Mouse (Mus musculus): Measurements from ENCODE around the gene Fam171a1. TPM values are rescaled to one million over a fixed set of nuclear protein-coding genes. Genes with fewer than 3 reads are reported as not detected.

The Fam171a1 gene
- total and polyA plus RNA-seq, 2 experiments from 2014 or later, result 32.1 to 53.5 TPM

GRCm38 (mm10) chr2:3157661-3158344 is 43.8 kb downstream of the Fam171a1 start:
- Histone ChIP-seq H3K4me3 (ENCODE audit: low read depth, low read length) (no peak overlapping the region), H3K36me3 (ENCODE audit: insufficient read depth) (no peaks in the 10 kb centered on the region), H3K4me1 (ENCODE audit: insufficient read depth) (no peaks in the 10 kb centered on the region), H3K9ac (no peak overlapping the region), H3K4me2 (ENCODE audit: low read depth) (no peak overlapping the region), H3K9me3 (ENCODE audit: low read length) (no peaks in the 10 kb centered on the region), H3K27ac (ENCODE audit: low read depth, low read length) (no peak overlapping the region), H3K27me3 (ENCODE audit: insufficient read depth, low read length) (no peaks in the 10 kb centered on the region)
- no peak for TF ChIP-seq CTCF (IDR thresholded peaks at IDR 0.05; ENCODE audit: low read depth)
- no peak for DNase-seq
- WGBS, result 77% methylated on average over 10 of the region's 10 CpGs
- no peak for ATAC-seq

DNA sequence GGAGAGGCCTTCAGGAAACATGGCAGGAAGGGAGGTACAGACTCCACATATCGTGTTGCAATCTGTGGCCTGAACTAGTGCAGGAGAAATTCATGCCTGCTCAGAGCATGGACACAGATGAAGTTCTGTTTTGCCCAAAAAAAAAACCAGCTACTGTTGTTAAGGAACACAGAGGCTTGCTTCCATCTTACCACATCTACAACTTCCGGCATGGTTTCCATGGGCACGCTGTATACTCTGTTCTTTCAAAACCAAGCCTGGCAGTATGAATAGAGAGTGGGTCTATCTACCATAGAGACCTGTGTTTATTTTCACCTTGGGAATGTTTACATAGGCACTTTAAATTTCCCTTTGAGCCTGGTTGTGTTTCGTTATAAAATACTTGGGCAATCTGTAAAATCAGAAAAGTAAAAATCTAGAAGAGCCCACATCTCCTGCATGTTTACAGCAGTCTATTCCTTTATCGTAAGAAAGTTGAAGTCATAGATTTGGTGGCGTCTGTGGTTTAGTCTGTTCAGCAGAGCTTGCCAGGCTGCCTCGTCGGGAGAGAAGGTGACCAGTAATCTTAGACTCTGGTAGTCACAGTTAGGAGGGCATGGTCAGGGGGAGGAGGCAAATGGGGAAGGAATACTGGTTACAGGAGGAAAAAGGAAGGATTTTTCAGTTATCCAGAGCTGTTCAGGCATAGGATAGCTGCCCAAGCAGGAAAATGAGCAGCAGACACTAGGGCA is 44.8 kb downstream of the Fam171a1 start:
- no peak for TF ChIP-seq CTCF (IDR thresholded peaks at IDR 0.05; ENCODE audit: low read depth)
- 80% methylated on average over 8 of the region's 8 CpGs for WGBS
- Histone ChIP-seq H3K9me3 (ENCODE audit: low read length) (no peaks in the 10 kb centered on the region), H3K4me1 (ENCODE audit: insufficient read depth) (no peaks in the 10 kb centered on the region), H3K9ac (no peak overlapping the region), H3K4me3 (ENCODE audit: low read depth, low read length) (no peak overlapping the region), H3K4me2 (ENCODE audit: low read depth) (no peak overlapping the region), H3K27me3 (ENCODE audit: insufficient read depth, low read length) (no peaks in the 10 kb centered on the region), H3K27ac (ENCODE audit: low read depth, low read length) (no peak overlapping the region), H3K36me3 (ENCODE audit: insufficient read depth) (no peaks in the 10 kb centered on the region)
- ATAC-seq (no peak), DNase-seq (no peak)

GRCm38 (mm10) chr2:3161578-3161977 is 47.6 kb downstream of the Fam171a1 start:
- H3K27ac ChIP-seq (ENCODE audit: low read depth, low read length), result no peak overlapping the region
- no peaks in the 10 kb centered on the region for H3K36me3 ChIP-seq (ENCODE audit: insufficient read depth)
- WGBS, result 52% methylated on average over 1 of the region's 1 CpGs
- no peak overlapping the region for H3K4me2 ChIP-seq (ENCODE audit: low read depth)
- H3K9me3 ChIP-seq (ENCODE audit: low read length), result no peaks in the 10 kb centered on the region
- ATAC-seq, result no peak
- no peaks in the 10 kb centered on the region for H3K4me1 ChIP-seq (ENCODE audit: insufficient read depth)
- no peaks in the 10 kb centered on the region for H3K27me3 ChIP-seq (ENCODE audit: insufficient read depth, low read length)
- TF ChIP-seq CTCF (IDR thresholded peaks at IDR 0.05; ENCODE audit: low read depth), result no peak
- no peak for DNase-seq
- H3K9ac ChIP-seq, result no peak overlapping the region
- H3K4me3 ChIP-seq (ENCODE audit: low read depth, low read length), result no peak overlapping the region

- no peak overlapping the region for H3K27ac ChIP-seq (ENCODE audit: low read depth, low read length)
- no peaks in the 10 kb centered on the region for H3K27me3 ChIP-seq (ENCODE audit: insufficient read depth, low read length)
- no peak for ATAC-seq
- DNase-seq, result no peak
- WGBS, result 94% methylated on average over 9 of the region's 9 CpGs
- no peak overlapping the region for H3K9ac ChIP-seq
- peaks cover 3% of the 10 kb centered on the region; the same call in 1 of the 2 replicates for H3K4me1 ChIP-seq (ENCODE audit: insufficient read depth)
- H3K4me3 ChIP-seq (ENCODE audit: low read depth, low read length), result no peak overlapping the region
- H3K36me3 ChIP-seq (ENCODE audit: insufficient read depth), result no peaks in the 10 kb centered on the region
- no peak overlapping the region for H3K4me2 ChIP-seq (ENCODE audit: low read depth)
- TF ChIP-seq CTCF (IDR thresholded peaks at IDR 0.05; ENCODE audit: low read depth), result no peak
- H3K9me3 ChIP-seq (ENCODE audit: low read length), result no peaks in the 10 kb centered on the region
These were observed 49.6 kb downstream of the Fam171a1 start for GRCm38 (mm10) chr2:3163501-3164076.

- H3K27ac ChIP-seq (ENCODE audit: low read depth, low read length), result no peak overlapping the region
- TF ChIP-seq CTCF (IDR thresholded peaks at IDR 0.05; ENCODE audit: low read depth), result no peak
- no peaks in the 10 kb centered on the region for H3K27me3 ChIP-seq (ENCODE audit: insufficient read depth, low read length)
- no peak for ATAC-seq
- H3K9me3 ChIP-seq (ENCODE audit: low read length), result no peaks in the 10 kb centered on the region
- 85% methylated on average over 8 of the region's 8 CpGs for WGBS
- H3K36me3 ChIP-seq (ENCODE audit: insufficient read depth), result no peaks in the 10 kb centered on the region
- H3K9ac ChIP-seq, result no peak overlapping the region
- no peak overlapping the region for H3K4me3 ChIP-seq (ENCODE audit: low read depth, low read length)
- no peak overlapping the region for H3K4me2 ChIP-seq (ENCODE audit: low read depth)
- H3K4me1 ChIP-seq (ENCODE audit: insufficient read depth), result peaks cover 12% of the 10 kb centered on the region; the same call in 1 of the 2 replicates
- DNase-seq, result no peak
These were observed 51.1 kb downstream of the Fam171a1 start for GRCm38 (mm10) chr2:3165037-3165600.

DNA sequence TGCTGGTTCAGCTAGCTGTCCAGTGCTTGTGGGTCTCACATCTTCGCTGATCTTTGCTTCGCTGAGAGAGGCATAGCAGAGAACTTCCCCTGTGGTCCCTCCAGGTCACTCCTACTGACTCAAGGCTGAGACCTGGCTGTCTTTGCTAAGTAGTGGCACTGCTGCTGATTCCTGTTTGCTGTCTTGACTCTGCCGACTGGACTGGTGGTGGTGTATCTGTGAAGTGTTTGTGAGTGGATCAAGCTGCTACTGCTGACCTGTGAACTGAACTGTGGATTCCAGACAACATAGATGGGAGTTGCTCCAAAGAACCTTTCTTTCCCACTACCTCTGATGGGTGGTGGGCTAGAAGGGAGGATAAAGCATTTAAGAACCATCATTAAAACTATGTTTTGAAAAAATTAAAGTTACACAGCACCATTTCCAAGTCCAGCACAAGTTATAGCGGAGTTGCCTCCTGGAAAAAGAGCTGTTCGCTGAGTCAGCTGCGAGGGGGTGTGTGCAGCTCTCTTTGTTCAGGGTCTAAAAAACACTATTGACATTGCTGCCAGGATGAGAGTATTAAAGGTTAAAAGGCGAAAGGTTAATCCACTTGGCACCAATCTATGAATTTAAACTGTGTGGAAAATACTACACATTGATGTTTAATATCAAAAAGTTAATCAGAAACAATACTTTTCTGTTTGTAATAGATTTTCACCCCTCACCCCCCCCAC is 52.0 kb downstream of the Fam171a1 start:
- DNase-seq (no peak), ATAC-seq (no peak)
- no peak for TF ChIP-seq CTCF (IDR thresholded peaks at IDR 0.05; ENCODE audit: low read depth)
- Histone ChIP-seq H3K27me3 (ENCODE audit: insufficient read depth, low read length) (no peaks in the 10 kb centered on the region), H3K9me3 (ENCODE audit: low read length) (no peaks in the 10 kb centered on the region), H3K9ac (no peak overlapping the region), H3K4me2 (ENCODE audit: low read depth) (no peak overlapping the region), H3K27ac (ENCODE audit: low read depth, low read length) (no peak overlapping the region), H3K36me3 (ENCODE audit: insufficient read depth) (no peaks in the 10 kb centered on the region), H3K4me1 (ENCODE audit: insufficient read depth) (peaks cover 15% of the 10 kb centered on the region; the same call in 1 of the 2 replicates), H3K4me3 (ENCODE audit: low read depth, low read length) (no peak overlapping the region)
- 81% methylated on average over 7 of the region's 7 CpGs for WGBS

Measured in forebrain, postnatal 0 days (tissue).